In the genomic region with DNA sequence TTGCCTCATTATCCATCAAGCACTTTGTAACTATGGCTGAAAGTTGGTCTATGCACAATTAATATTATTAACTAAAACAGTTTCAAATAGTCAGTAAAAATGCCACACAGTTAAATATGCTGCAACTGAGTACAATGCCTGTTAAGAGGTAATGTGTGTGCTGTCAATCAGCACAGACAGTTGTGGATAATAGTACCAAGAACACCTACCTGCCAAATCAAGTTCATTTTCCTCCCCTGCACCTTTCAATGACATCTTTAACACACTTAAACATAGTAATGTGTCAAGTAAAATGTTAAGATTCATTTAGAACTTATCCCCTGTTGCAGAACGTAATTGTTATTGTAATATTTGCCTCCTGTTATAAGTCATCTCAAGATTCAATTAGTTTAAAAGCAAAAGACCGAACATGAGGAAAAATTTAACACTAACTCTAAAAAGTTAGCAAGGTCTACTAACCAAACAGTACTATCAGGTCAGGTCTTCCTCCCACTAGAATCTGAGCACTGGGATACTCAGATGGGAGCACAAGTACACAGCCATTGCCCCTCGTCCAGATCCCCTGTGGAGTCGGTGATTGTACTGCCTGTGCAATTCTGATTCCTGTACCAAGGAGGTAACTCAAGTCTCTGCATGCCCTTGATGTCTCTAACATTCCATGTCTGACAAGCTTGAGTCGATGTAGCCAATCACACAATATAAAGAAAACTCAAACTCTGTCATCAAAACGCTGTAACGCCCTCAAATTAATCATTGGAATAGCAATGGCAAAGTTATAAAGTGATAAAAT, we compare ENCODE assay signal across 22 mouse cellular contexts. TPM values are rescaled to one million over a fixed set of nuclear protein-coding genes. Genes with fewer than 3 reads are reported as not detected.
DNase-seq lines count a peak whose midpoint lies in the region; ATAC-seq and TF ChIP-seq lines count a peak whose summit lies in the region.
"Had no signal": no experiment of that assay in that cellular context is flagged by ENCODE, and none has a peak within 500 bp of the region (broad histone marks: within the 10 kb centered on the region; RNA-seq: fewer than 3 reads in every experiment).

No protein-coding gene starts in this region.

- no peaks in the 10 kb centered on the region for H3K4me1 ChIP-seq in forebrain, postnatal 0 days (ENCODE audit: insufficient read depth)
- H3K4me1 ChIP-seq in forebrain, embryonic 14.5 days (ENCODE audit: control insufficient read depth, insufficient read depth, low read length): no peaks in the 10 kb centered on the region
- H3K4me1 ChIP-seq in hindbrain, embryonic 11.5 days (replicated peaks; ENCODE audit: control insufficient read depth, insufficient read depth, low read length): no peaks in the 10 kb centered on the region
- H3K4me1 ChIP-seq: forebrain, embryonic 12.5 days; heart, embryonic 10.5 days; hindbrain, embryonic 13.5 days had no signal

- no peak for TF ChIP-seq POLR2A in myocyte (IDR thresholded peaks at IDR 0.05; ENCODE audit: insufficient read length, low read depth)

- ATAC-seq in forebrain, postnatal 0 days: peak; percentile 79; the same call in 1 of the 2 replicates
- ATAC-seq in forebrain, embryonic 14.5 days: no peak
- no peak for ATAC-seq in hindbrain, embryonic 11.5 days (ENCODE audit: low FRiP score)
- ATAC-seq: hindbrain, postnatal 0 days had no signal

- H3K4me2 ChIP-seq in forebrain, postnatal 0 days (ENCODE audit: low read depth): no peak overlapping the region
- no peak overlapping the region for H3K4me2 ChIP-seq in forebrain, embryonic 14.5 days (ENCODE audit: low read length)
- H3K4me2 ChIP-seq in myocyte (ENCODE audit: low read depth): no peak overlapping the region
- no peak overlapping the region for H3K4me2 ChIP-seq in hindbrain, embryonic 11.5 days (replicated peaks; ENCODE audit: low read depth, low read length)
- H3K4me2 ChIP-seq: embryonic facial prominence, embryonic 13.5 days; forebrain, embryonic 12.5 days; hindbrain, embryonic 13.5 days had no signal

- WGBS in forebrain, postnatal 0 days: 86% methylated on average over 7 of the region's 7 CpGs
- WGBS in forebrain, embryonic 14.5 days: 91% methylated on average over 7 of the region's 7 CpGs
- 89% methylated on average over 7 of the region's 7 CpGs for WGBS in hindbrain, embryonic 11.5 days

- no peak overlapping the region for H3K4me3 ChIP-seq in forebrain, postnatal 0 days (ENCODE audit: low read depth, low read length)
- no peak overlapping the region for H3K4me3 ChIP-seq in forebrain, embryonic 14.5 days (ENCODE audit: low read depth, low read length)
- no peak overlapping the region for H3K4me3 ChIP-seq in myocyte
- H3K4me3 ChIP-seq in hindbrain, embryonic 11.5 days (ENCODE audit: low read depth, low read length): no peak overlapping the region
- H3K4me3 ChIP-seq: embryonic facial prominence, embryonic 13.5 days; forebrain, embryonic 12.5 days; heart, embryonic 10.5 days; hindbrain, embryonic 13.5 days had no signal

- no peaks in the 10 kb centered on the region for H3K79me2 ChIP-seq in myocyte (ENCODE audit: control insufficient read depth, insufficient read depth)

- no peak overlapping the region for H3K9ac ChIP-seq in forebrain, postnatal 0 days
- H3K9ac ChIP-seq in forebrain, embryonic 14.5 days (ENCODE audit: low read length): no peak overlapping the region
- H3K9ac ChIP-seq in hindbrain, embryonic 11.5 days (ENCODE audit: low read depth, low read length): no peak overlapping the region
- H3K9ac ChIP-seq: embryonic facial prominence, embryonic 13.5 days; forebrain, embryonic 12.5 days; hindbrain, embryonic 13.5 days had no signal

- no peaks in the 10 kb centered on the region for H3K9me3 ChIP-seq in forebrain, postnatal 0 days (ENCODE audit: low read length)
- no peaks in the 10 kb centered on the region for H3K9me3 ChIP-seq in forebrain, embryonic 14.5 days (replicated peaks; ENCODE audit: control insufficient read depth, low read length)
- no peaks in the 10 kb centered on the region for H3K9me3 ChIP-seq in hindbrain, embryonic 11.5 days (ENCODE audit: control insufficient read depth, low read length)
- H3K9me3 ChIP-seq: embryonic facial prominence, embryonic 13.5 days; forebrain, embryonic 12.5 days; G1E; heart, embryonic 10.5 days; hindbrain, embryonic 13.5 days had no signal

- TF ChIP-seq CTCF in forebrain, postnatal 0 days (IDR thresholded peaks at IDR 0.05; ENCODE audit: low read depth): no peak

- no peak overlapping the region for H3K27ac ChIP-seq in forebrain, postnatal 0 days (ENCODE audit: low read depth, low read length)
- no peak overlapping the region for H3K27ac ChIP-seq in forebrain, embryonic 14.5 days (ENCODE audit: low read depth, low read length)
- H3K27ac ChIP-seq in hindbrain, embryonic 11.5 days (ENCODE audit: low read depth, low read length): no peak overlapping the region
- H3K27ac ChIP-seq: embryonic facial prominence, embryonic 13.5 days; forebrain, embryonic 12.5 days; heart, embryonic 10.5 days; hindbrain, embryonic 13.5 days; hindbrain, postnatal 0 days had no signal

- H3K36me3 ChIP-seq in forebrain, postnatal 0 days (ENCODE audit: insufficient read depth): no peaks in the 10 kb centered on the region
- H3K36me3 ChIP-seq in forebrain, embryonic 14.5 days (ENCODE audit: control insufficient read depth, insufficient read depth, low read length): no peaks in the 10 kb centered on the region
- peaks cover 32% of the 10 kb centered on the region for H3K36me3 ChIP-seq in myocyte (ENCODE audit: control insufficient read depth, insufficient read depth)
- no peaks in the 10 kb centered on the region for H3K36me3 ChIP-seq in hindbrain, embryonic 11.5 days (ENCODE audit: control insufficient read depth, insufficient read depth, low read length)
- H3K36me3 ChIP-seq: forebrain, embryonic 12.5 days; G1E; hindbrain, embryonic 13.5 days had no signal

- H3K27me3 ChIP-seq in forebrain, postnatal 0 days (ENCODE audit: insufficient read depth, low read length): no peaks in the 10 kb centered on the region
- no peaks in the 10 kb centered on the region for H3K27me3 ChIP-seq in forebrain, embryonic 14.5 days (replicated peaks; ENCODE audit: control insufficient read depth, insufficient read depth, low read length)
- no peaks in the 10 kb centered on the region for H3K27me3 ChIP-seq in myocyte (ENCODE audit: control insufficient read depth, insufficient read depth, insufficient read length)
- no peaks in the 10 kb centered on the region for H3K27me3 ChIP-seq in hindbrain, embryonic 11.5 days (ENCODE audit: control insufficient read depth, insufficient read depth, low read length)
- H3K27me3 ChIP-seq: embryonic facial prominence, embryonic 13.5 days; forebrain, embryonic 12.5 days; hindbrain, embryonic 13.5 days had no signal

- no peak for DNase-seq in forebrain, postnatal 0 days
- DNase-seq in forebrain, embryonic 14.5 days (ENCODE audit: low spot score): no peak
- DNase-seq in ES-CJ7 (ENCODE audit: low read depth, low spot score): peak; percentile 41
- peak; percentile 31 for DNase-seq in ZHBTc4 (ENCODE audit: low read depth, low spot score)
- no peak for DNase-seq in ovary, postnatal 10 days (ENCODE audit: low spot score)
- DNase-seq in hindbrain, embryonic 11.5 days (ENCODE audit: low spot score): no peak
- DNase-seq: adrenal gland, adult 2 months; adrenal gland, postnatal 25 days; cerebellum, adult 2 months; cerebellum, postnatal 10 days; gastrocnemius, postnatal 10 days; heart, adult 18-20 months; heart, postnatal 10 days; heart, postnatal 4 days; kidney, adult 11 months had no signal

- H3ac ChIP-seq in myocyte (ENCODE audit: control insufficient read depth, insufficient read length): no peak overlapping the region

TF ChIP-seq in myocyte, 11 proteins besides CTCF, POLR2A, EP300 and RAD21:
- TF ChIP-seq POLR2AphosphoS2 (IDR thresholded peaks at IDR 0.05; ENCODE audit: insufficient read length, low read depth): peak; percentile 91
- no peak for TF ChIP-seq USF1 (IDR thresholded peaks at IDR 0.05; ENCODE audit: low read depth)

RNA-seq across cellular contexts. Expression of a gene that starts 37.5 kb away (rescaled TPM):
- 62.9 and 255 TPM in 2 replicates for total RNA-seq in forebrain, postnatal 0 days (2014; rRNA removed)
- 39.6 and 43.2 TPM in 2 replicates for polyA plus RNA-seq in forebrain, postnatal 0 days (2015; fragmentation: Nextera tagmentation; extraction: Ambion mirVana)
- polyA plus RNA-seq in forebrain, embryonic 14.5 days (2014; fragmentation: Nextera tagmentation; extraction: Ambion mirVana): 32.8 and 57.9 TPM in 2 replicates
- 627 TPM for polyA plus RNA-seq in myocyte (2012; fragmentation: generic; extraction: Trizol)
- 143 and 151 TPM in 2 replicates for polyA plus RNA-seq in hindbrain, embryonic 11.5 days (2014; fragmentation: Nextera tagmentation; extraction: Ambion mirVana)
- polyA plus RNA-seq: G1E had no signal

RNA-seq across cellular contexts. Expression of a gene that starts 58.5 kb away (rescaled TPM):
- total RNA-seq in forebrain, postnatal 0 days (2014; rRNA removed): 77.9 and 90.3 TPM in 2 replicates
- polyA plus RNA-seq in forebrain, postnatal 0 days (2015; fragmentation: Nextera tagmentation; extraction: Ambion mirVana): 27.0 and 38.7 TPM in 2 replicates
- polyA plus RNA-seq in forebrain, embryonic 14.5 days (2014; fragmentation: Nextera tagmentation; extraction: Ambion mirVana): 41.8 and 43.5 TPM in 2 replicates
- 6.8 TPM for polyA plus RNA-seq in myocyte (2012; fragmentation: generic; extraction: Trizol)
- 51.0 and 54.2 TPM in 2 replicates for polyA plus RNA-seq in hindbrain, embryonic 11.5 days (2014; fragmentation: Nextera tagmentation; extraction: Ambion mirVana)

Comparison
In these comparisons a context has a peak if more than half of its experiments do, and no peak if none do; other contexts are left out.
1. DNase-seq: peak in ES-CJ7 (single experiment) and ZHBTc4 (single experiment); none in forebrain, postnatal 0 days (single experiment), forebrain, embryonic 14.5 days (single experiment), ovary, postnatal 10 days (single experiment) and hindbrain, embryonic 11.5 days (single experiment).